Comparison of ENCODE assay signal across 8 mouse cellular contexts in genomic region chr12:54162637-54163131, GRCm38 (mm10). TPM values are rescaled to one million over a fixed set of nuclear protein-coding genes. Genes with fewer than 3 reads are reported as not detected.
DNase-seq lines count a peak whose midpoint lies in the region; ATAC-seq lines count a peak whose summit lies in the region.

No protein-coding gene starts in this region.

- 0 out of 2 replicates have a peak overlapping the region, but pooled peaks have one; percentile 10 for H3K27ac ChIP-seq in embryonic facial prominence, embryonic 14.5 days (replicated peaks; ENCODE audit: low read depth, low read length)
- no peak overlapping the region for H3K27ac ChIP-seq in limb, embryonic 11.5 days (replicated peaks; ENCODE audit: low read depth, low read length)
- H3K27ac ChIP-seq in midbrain, embryonic 11.5 days (ENCODE audit: low read depth, low read length) = no peak overlapping the region

- H3K36me3 ChIP-seq in embryonic facial prominence, embryonic 14.5 days (ENCODE audit: control insufficient read depth, insufficient read depth, low read length) = no peaks in the 10 kb centered on the region
- H3K36me3 ChIP-seq in limb, embryonic 11.5 days (ENCODE audit: control insufficient read depth, insufficient read depth, low read length) = no peaks in the 10 kb centered on the region
- no peaks in the 10 kb centered on the region for H3K36me3 ChIP-seq in midbrain, embryonic 11.5 days (ENCODE audit: control insufficient read depth, insufficient read depth, low read length)

- H3K9ac ChIP-seq in embryonic facial prominence, embryonic 14.5 days (ENCODE audit: low read depth, low read length) = peak overlapping the region; percentile 56
- H3K9ac ChIP-seq in limb, embryonic 11.5 days (ENCODE audit: low read length) = no peak overlapping the region
- peak overlapping the region; percentile 30; the same call in 1 of the 2 replicates for H3K9ac ChIP-seq in midbrain, embryonic 11.5 days (ENCODE audit: low read length)

- peak overlapping the region; percentile 34 for H3K4me3 ChIP-seq in embryonic facial prominence, embryonic 14.5 days (ENCODE audit: low read depth, low read length)
- peak overlapping the region; percentile 21 for H3K4me3 ChIP-seq in limb, embryonic 11.5 days (ENCODE audit: low read depth, low read length)
- H3K4me3 ChIP-seq in midbrain, embryonic 11.5 days (ENCODE audit: low read depth, low read length) = peak overlapping the region; percentile 22

- peak; percentile 67; the same call in 1 of the 2 replicates for ATAC-seq in embryonic facial prominence, embryonic 14.5 days (ENCODE audit: low read depth)
- no peak for ATAC-seq in limb, embryonic 11.5 days (ENCODE audit: insufficient number of reproducible peaks, low FRiP score, low TSS enrichment, low read depth)
- ATAC-seq in midbrain, embryonic 11.5 days (ENCODE audit: low FRiP score) = peak; percentile 55

- DNase-seq in urinary bladder, adult 18-20 months (ENCODE audit: low spot score in 2 of 2) = peak; percentile 20 to 39
- DNase-seq in urinary bladder, postnatal 4 days (ENCODE audit: low spot score in 2 of 2) = no peak
- peak; percentile 74 for DNase-seq in embryonic facial prominence, embryonic 14.5 days (ENCODE audit: low spot score)
- DNase-seq in heart, postnatal 4 days = peak; percentile 27
- peak; percentile 65 for DNase-seq in limb, embryonic 11.5 days (ENCODE audit: low spot score)
- peak; percentile 95 for DNase-seq in midbrain, embryonic 11.5 days (ENCODE audit: low spot score, missing footprints)
- peak; percentile 29 to 55 for DNase-seq in urinary bladder, postnatal 36 days (ENCODE audit: low spot score in 2 of 2)
- DNase-seq in right cerebral cortex, postnatal 36 days (ENCODE audit: low spot score in 2 of 2) = no peak

- peak overlapping the region; percentile 65 for H3K4me2 ChIP-seq in embryonic facial prominence, embryonic 14.5 days (ENCODE audit: low read depth, low read length)
- peak overlapping the region; percentile 51 for H3K4me2 ChIP-seq in limb, embryonic 11.5 days (ENCODE audit: low read depth, severe bottlenecking)
- peak overlapping the region; percentile 56 for H3K4me2 ChIP-seq in midbrain, embryonic 11.5 days

- H3K9me3 ChIP-seq in embryonic facial prominence, embryonic 14.5 days (ENCODE audit: control insufficient read depth, low read length) = no peaks in the 10 kb centered on the region
- no peaks in the 10 kb centered on the region for H3K9me3 ChIP-seq in limb, embryonic 11.5 days (ENCODE audit: control insufficient read depth, low read length)
- no peaks in the 10 kb centered on the region for H3K9me3 ChIP-seq in midbrain, embryonic 11.5 days (ENCODE audit: control insufficient read depth, low read length)

- H3K4me1 ChIP-seq in embryonic facial prominence, embryonic 14.5 days (ENCODE audit: control insufficient read depth, insufficient read depth, low read length) = 0 out of 2 replicates have a peak, but pooled peaks cover 7% of the 10 kb centered on the region
- no peaks in the 10 kb centered on the region for H3K4me1 ChIP-seq in limb, embryonic 11.5 days (ENCODE audit: control insufficient read depth, insufficient read depth, low read length)
- H3K4me1 ChIP-seq in midbrain, embryonic 11.5 days (ENCODE audit: control insufficient read depth, insufficient read depth, low read length) = peaks cover 21% of the 10 kb centered on the region

- H3K27me3 ChIP-seq in embryonic facial prominence, embryonic 14.5 days (replicated peaks; ENCODE audit: control insufficient read depth, insufficient read depth, low read length) = peaks cover 21% of the 10 kb centered on the region; the same call in 1 of the 2 replicates
- H3K27me3 ChIP-seq in limb, embryonic 11.5 days (ENCODE audit: control insufficient read depth, insufficient read depth, low read length) = 0 out of 2 replicates have a peak, but pooled peaks cover 3% of the 10 kb centered on the region
- H3K27me3 ChIP-seq in midbrain, embryonic 11.5 days (ENCODE audit: control insufficient read depth, insufficient read depth, low read length) = peaks cover 5% of the 10 kb centered on the region; the same call in 1 of the 2 replicates

- under 1% methylated on average over 16 of the region's 16 CpGs for WGBS in embryonic facial prominence, embryonic 14.5 days
- WGBS in limb, embryonic 11.5 days = under 1% methylated on average over 16 of the region's 16 CpGs
- WGBS in midbrain, embryonic 11.5 days = under 1% methylated on average over 16 of the region's 16 CpGs

RNA-seq across cellular contexts. Expression of gene Egln3, which starts 41.0 kb away (rescaled TPM):
- 12.0 and 16.5 TPM in 2 replicates for polyA plus RNA-seq in embryonic facial prominence, embryonic 14.5 days (2014; fragmentation: Nextera tagmentation; extraction: Ambion mirVana)
- 10 to 100 TPM; 38.0 to 44.1 TPM for total RNA-seq in heart, postnatal 4 days (2021)
- polyA plus RNA-seq in limb, embryonic 11.5 days (2014; fragmentation: Nextera tagmentation; extraction: Ambion mirVana) = 3.9 TPM in 2 replicates
- 3.7 and 3.8 TPM in 2 replicates for polyA plus RNA-seq in midbrain, embryonic 11.5 days (2014; fragmentation: Nextera tagmentation; extraction: Ambion mirVana)

Comparison
In these comparisons a context has a peak if more than half of its experiments do, and no peak if none do; other contexts are left out.
1. DNase-seq: peak in urinary bladder, adult 18-20 months (2 of 2), embryonic facial prominence, embryonic 14.5 days (single experiment), heart, postnatal 4 days (single experiment), limb, embryonic 11.5 days (single experiment), midbrain, embryonic 11.5 days (single experiment) and urinary bladder, postnatal 36 days (2 of 2); none in urinary bladder, postnatal 4 days (0 of 2) and right cerebral cortex, postnatal 36 days (0 of 2).
2. Peak in every context shown above with its lines, with median percentiles within 50 percentile points of each other: H3K4me2 ChIP-seq and H3K4me3 ChIP-seq.